Mouse (Mus musculus) embryonic facial prominence, embryonic 12.5 days (tissue): ENCODE results near the gene Rapgef1. TPM values are rescaled to one million over a fixed set of nuclear protein-coding genes. Genes with fewer than 3 reads are reported as not detected.

ENCODE experiments used
- ATAC-seq: fragments of 200-750 bp; cut with Nextera tagmentation; 2 replicates; pipeline ENCODE4 v1.8.0; 2017; ENCODE audit not compliant: insufficient number of reproducible peaks, insufficient read depth, low FRiP score, low TSS enrichment
- H3K27ac ChIP-seq: fragments of 300-500 bp; sonication (generic); 2 replicates; pipeline ENCODE4 v1.5.1; 2016; ENCODE audit warnings: mild to moderate bottlenecking
- H3K27me3 ChIP-seq: fragments of 300-500 bp; sonication (generic); 2 replicates; pipeline ENCODE4 v1.6.1; 2016; ENCODE audit warnings: mild to moderate bottlenecking, moderate library complexity
- H3K36me3 ChIP-seq: fragments of 300-500 bp; sonication (generic); 2 replicates; pipeline ENCODE4 v1.6.1; 2016; ENCODE audit warnings: mild to moderate bottlenecking
- H3K4me1 ChIP-seq: fragments of 300-500 bp; sonication (generic); 2 replicates; pipeline ENCODE4 v1.6.1; 2016
- H3K4me2 ChIP-seq: fragments of 300-500 bp; sonication (generic); replicated peaks from 2 replicates; pipeline ENCODE4 v1.6.1; 2016; ENCODE audit warnings: mild to moderate bottlenecking, moderate library complexity
- H3K4me3 ChIP-seq: fragments of 300-500 bp; sonication (generic); 2 replicates; pipeline ENCODE4 v1.5.1; 2016; ENCODE audit warnings: mild to moderate bottlenecking
- H3K9ac ChIP-seq: fragments of 300-500 bp; sonication (generic); 2 replicates; pipeline ENCODE4 v1.6.1; 2016; ENCODE audit warnings: mild to moderate bottlenecking, moderate library complexity
- H3K9me3 ChIP-seq: fragments of 300-500 bp; sonication (generic); 2 replicates; pipeline ENCODE4 v1.6.1; 2016; ENCODE audit warnings: mild to moderate bottlenecking, moderate library complexity
- WGBS: fragments of 180-500 bp; shearing (Covaris S2); methylation state at CpG from one replicate; pipeline ENCODE4 v1.1.7; 2016; 5-methylcytosine and 5-hydroxymethylcytosine counted together
- polyA plus RNA-seq: library from polyadenylated mRNA; unstranded; fragments of >200 nt; fragmentation: Nextera tagmentation; extraction: Ambion mirVana; gene quantifications from 2 replicates; pipeline ENCODE4 v1.2.1, GENCODE M21; 2016

Gene Rapgef1
- polyA plus RNA-seq, 1 experiment from 2014 or later: 20.3 TPM

DNA sequence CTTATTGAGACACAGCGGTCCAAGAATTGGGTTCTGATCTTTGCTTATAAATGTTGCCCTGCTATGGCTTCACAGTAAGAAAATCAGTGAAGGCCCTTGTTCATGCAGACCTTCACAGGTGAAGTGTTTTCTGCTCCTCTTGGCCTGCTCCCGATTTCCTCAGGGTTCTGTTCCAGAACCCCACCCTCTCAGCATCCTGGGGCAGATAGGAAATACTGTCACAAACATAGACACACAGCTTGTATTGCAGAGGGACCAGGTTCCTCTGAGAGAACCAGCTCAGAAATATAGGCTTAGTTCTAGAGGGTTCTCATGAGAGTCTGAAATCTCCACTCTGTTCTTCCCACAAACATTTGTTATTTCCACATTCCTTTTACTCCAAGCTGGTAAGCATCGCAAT, 14.3 kb downstream of the Rapgef1 start:
- WGBS: 89% methylated on average over 3 of the region's 3 CpGs
- no peak overlapping the region for H3K9ac ChIP-seq
- H3K4me1 ChIP-seq: peaks cover 37% of the 10 kb centered on the region
- H3K27ac ChIP-seq: 0 out of 2 replicates have a peak overlapping the region, but pooled peaks have one; percentile 38
- no peaks in the 10 kb centered on the region for H3K27me3 ChIP-seq
- H3K4me2 ChIP-seq: no peak overlapping the region
- H3K4me3 ChIP-seq: no peak overlapping the region
- no peaks in the 10 kb centered on the region for H3K9me3 ChIP-seq
- H3K36me3 ChIP-seq: 0 out of 2 replicates have a peak, but pooled peaks cover 3% of the 10 kb centered on the region
- no peak for ATAC-seq

DNA sequence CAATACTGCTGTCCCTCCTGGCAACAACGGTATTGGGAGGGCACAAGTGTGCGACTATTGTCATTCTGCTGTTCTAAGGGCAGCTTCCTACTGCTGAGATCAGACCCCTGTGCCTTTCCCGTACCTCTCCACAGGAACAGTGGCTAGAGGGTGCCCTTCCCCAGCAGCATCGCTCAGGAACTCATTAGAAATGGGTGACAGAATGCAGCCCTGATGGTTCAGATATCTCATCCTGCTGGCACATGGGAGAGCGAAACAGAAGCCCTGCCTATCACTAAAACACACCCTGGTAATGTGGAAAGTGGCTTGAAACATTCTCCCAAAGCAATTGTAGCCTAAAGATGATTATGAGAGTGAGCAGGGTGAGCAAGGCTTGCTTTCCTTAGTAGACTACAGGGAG, 15.0 kb downstream of the Rapgef1 start:
- Histone ChIP-seq H3K27me3 (no peaks in the 10 kb centered on the region), H3K4me2 (no peak overlapping the region), H3K4me1 (peaks cover 30% of the 10 kb centered on the region), H3K9me3 (no peaks in the 10 kb centered on the region), H3K36me3 (0 out of 2 replicates have a peak, but pooled peaks cover 3% of the 10 kb centered on the region), H3K4me3 (no peak overlapping the region), H3K27ac (no peak overlapping the region), H3K9ac (no peak overlapping the region)
- no peak for ATAC-seq
- WGBS: 84% methylated on average over 5 of the region's 5 CpGs

DNA sequence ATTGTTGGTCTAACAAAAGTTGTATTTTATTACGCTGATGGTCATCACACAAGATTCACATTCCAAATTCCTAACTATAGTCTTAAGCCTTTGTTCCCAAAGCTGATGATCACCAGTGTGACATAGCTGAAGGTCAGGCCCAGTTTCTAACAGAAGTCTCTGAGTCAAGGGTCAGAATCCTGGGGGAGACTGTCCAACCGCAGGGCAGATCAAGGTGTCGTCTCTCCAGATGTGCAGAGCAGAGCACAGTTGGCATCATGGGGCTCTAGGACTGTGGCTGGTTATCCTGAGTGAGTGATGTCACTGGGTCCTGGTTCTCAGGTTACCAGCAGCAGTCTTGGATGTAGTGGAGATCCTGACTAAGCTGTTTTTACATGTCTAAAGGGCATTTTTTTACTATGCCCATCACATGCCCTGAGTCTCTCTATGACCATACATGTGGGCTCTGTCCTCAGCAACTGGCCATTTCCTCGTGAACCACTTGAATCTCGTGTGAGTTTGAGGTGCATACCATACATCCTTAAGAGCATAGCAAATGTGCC, 16.5 kb downstream of the Rapgef1 start:
- no peak overlapping the region for H3K4me3 ChIP-seq
- no peak overlapping the region for H3K9ac ChIP-seq
- H3K36me3 ChIP-seq: no peaks in the 10 kb centered on the region
- no peaks in the 10 kb centered on the region for H3K9me3 ChIP-seq
- no peak overlapping the region for H3K27ac ChIP-seq
- H3K4me1 ChIP-seq: peaks cover 30% of the 10 kb centered on the region
- no peaks in the 10 kb centered on the region for H3K27me3 ChIP-seq
- no peak overlapping the region for H3K4me2 ChIP-seq
- 80% methylated on average over 5 of the region's 5 CpGs for WGBS
- ATAC-seq: no peak

DNA sequence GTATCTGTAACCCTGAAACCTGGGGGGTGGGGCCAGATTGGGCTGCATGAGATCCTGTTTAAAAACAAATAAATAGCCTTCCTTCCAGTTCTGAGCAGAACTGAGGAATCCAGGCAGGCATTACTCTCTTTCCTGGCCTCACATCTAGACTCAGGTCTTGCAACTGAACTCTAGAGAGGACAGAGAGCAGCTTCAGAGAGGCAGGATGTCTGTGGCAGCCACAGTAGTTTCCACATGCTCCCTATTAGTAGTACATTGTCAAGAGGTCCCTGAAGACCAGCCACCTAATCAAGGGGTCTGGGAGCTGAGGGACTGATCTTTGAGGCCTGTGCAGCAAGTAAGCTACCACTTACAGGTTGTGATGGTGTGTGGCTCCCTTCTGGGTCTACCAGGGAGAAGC, 18.0 kb downstream of the Rapgef1 start:
- no peaks in the 10 kb centered on the region for H3K27me3 ChIP-seq
- H3K4me1 ChIP-seq: peaks cover 28% of the 10 kb centered on the region
- no peak overlapping the region for H3K4me2 ChIP-seq
- no peaks in the 10 kb centered on the region for H3K36me3 ChIP-seq
- no peaks in the 10 kb centered on the region for H3K9me3 ChIP-seq
- no peak for ATAC-seq
- H3K9ac ChIP-seq: no peak overlapping the region
- no peak overlapping the region for H3K4me3 ChIP-seq
- H3K27ac ChIP-seq: no peak overlapping the region

DNA sequence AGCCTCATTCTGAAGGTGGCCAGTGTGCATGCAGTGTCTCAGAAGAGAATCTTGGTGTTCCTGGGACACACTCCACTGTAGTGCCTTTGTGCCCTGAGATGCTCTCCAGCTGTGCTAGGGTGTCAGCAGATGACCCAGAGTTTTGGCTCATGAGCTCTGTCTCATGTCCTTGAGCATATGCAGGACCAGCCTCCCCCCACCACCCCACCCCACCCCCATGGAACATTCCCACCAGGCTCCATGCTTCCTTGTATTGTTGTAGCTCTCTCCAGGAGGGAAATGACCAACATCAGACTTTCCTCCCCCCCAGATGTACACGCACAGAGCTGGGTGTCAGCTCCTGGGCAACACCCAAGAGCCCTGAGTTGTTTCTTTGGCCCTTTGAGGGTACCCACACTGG, 19.9 kb downstream of the Rapgef1 start:
- H3K36me3 ChIP-seq: no peaks in the 10 kb centered on the region
- no peak for ATAC-seq
- WGBS: 75% methylated on average over 1 of the region's 1 CpGs
- no peaks in the 10 kb centered on the region for H3K27me3 ChIP-seq
- no peaks in the 10 kb centered on the region for H3K9me3 ChIP-seq
- no peak overlapping the region for H3K4me3 ChIP-seq
- H3K4me2 ChIP-seq: no peak overlapping the region
- peaks cover 17% of the 10 kb centered on the region for H3K4me1 ChIP-seq
- no peak overlapping the region for H3K27ac ChIP-seq
- no peak overlapping the region for H3K9ac ChIP-seq

DNA sequence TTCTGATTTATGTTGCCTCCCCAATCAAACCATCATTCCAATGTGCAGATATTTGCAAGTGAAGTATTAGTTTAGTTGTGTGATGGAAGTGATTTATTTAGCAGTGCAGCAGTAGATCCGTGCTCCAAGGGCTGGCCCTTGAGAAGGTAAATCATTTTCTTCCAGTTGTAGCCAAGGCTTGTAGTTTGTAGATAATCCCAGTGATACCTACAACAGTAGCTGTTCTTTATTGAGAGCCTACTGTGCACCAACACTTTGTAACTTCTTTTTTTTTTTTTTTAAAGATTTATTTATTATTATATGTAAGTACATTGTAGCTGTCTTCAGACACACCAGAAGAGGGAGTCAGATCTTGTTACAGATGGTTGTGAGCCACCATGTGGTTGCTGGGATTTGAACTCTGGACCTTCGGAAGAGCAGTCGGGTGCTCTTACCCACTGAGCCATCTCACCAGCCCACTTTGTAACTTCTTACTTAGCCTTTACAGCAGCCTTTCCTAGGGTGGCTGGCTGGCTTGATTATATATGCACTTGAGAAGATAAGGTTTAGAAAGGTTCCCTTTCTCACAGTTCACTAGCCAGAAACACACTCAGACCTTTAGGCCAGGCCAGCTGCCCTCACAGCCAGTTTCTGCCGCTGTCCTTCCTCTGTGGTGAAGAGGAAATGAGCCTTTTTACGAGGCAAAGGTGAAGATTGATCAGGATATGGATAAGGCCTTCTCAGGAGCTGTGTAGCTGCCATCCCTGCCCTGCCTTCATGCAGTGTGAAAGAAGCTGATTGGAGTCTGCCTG, 20.6 kb downstream of the Rapgef1 start:
- H3K27ac ChIP-seq: no peak overlapping the region
- peaks cover 3% of the 10 kb centered on the region; the same call in 1 of the 2 replicates for H3K36me3 ChIP-seq
- H3K4me2 ChIP-seq: no peak overlapping the region
- no peak overlapping the region for H3K9ac ChIP-seq
- H3K27me3 ChIP-seq: no peaks in the 10 kb centered on the region
- ATAC-seq: no peak
- peaks cover 17% of the 10 kb centered on the region for H3K4me1 ChIP-seq
- H3K9me3 ChIP-seq: no peaks in the 10 kb centered on the region
- whole genome bisulfite sequencing: 81% methylated on average over 5 of the region's 5 CpGs
- H3K4me3 ChIP-seq: no peak overlapping the region

DNA sequence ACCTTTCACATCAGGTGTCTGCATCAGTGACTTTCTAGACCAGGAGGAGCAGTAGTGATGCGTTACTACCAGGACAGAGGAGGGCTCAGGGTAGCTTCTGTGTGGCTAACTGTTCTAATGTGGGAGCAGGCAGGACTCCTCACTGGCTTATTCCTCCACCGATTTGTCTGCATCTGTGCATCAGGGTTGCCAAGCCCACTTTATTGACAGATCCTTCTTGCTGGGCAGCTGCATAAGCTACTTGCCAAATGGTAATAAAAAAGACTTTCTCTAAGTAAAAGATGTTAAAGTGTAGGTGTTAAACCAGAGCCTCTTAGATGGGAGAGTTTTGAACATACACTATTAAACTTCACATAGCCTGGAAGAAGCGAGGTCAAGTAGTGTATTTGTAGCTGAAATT, 22.2 kb downstream of the Rapgef1 start:
- 82% methylated on average over 3 of the region's 3 CpGs for WGBS
- peaks cover 15% of the 10 kb centered on the region for H3K4me1 ChIP-seq
- no peak for ATAC-seq
- no peak overlapping the region for H3K9ac ChIP-seq
- H3K27ac ChIP-seq: no peak overlapping the region
- no peak overlapping the region for H3K4me3 ChIP-seq
- no peak overlapping the region for H3K4me2 ChIP-seq
- no peaks in the 10 kb centered on the region for H3K9me3 ChIP-seq
- peaks cover 3% of the 10 kb centered on the region; the same call in 1 of the 2 replicates for H3K36me3 ChIP-seq
- H3K27me3 ChIP-seq: no peaks in the 10 kb centered on the region

DNA sequence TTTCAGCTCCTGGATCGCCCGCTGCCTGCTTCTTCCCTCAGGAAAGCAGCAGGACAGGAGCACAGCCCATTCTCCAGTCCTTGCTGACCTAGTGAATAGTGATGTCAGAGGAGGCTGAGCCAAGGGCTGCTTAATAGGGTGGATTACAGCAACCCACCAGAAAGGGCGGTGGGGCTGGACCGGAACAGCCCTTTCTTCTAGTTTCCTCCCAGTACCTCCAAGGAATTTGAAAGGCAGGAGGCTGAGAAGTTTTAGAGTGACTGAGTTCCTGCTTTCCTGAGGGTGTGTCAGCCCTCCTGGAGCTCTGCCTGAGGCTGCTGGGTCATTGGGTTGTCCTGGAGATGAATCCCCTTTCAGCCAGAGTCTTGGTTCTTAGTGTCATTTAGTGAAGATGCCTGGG, 23.9 kb downstream of the Rapgef1 start:
- H3K4me2 ChIP-seq: no peak overlapping the region
- H3K36me3 ChIP-seq: peaks cover 3% of the 10 kb centered on the region; the same call in 1 of the 2 replicates
- no peak for ATAC-seq

DNA sequence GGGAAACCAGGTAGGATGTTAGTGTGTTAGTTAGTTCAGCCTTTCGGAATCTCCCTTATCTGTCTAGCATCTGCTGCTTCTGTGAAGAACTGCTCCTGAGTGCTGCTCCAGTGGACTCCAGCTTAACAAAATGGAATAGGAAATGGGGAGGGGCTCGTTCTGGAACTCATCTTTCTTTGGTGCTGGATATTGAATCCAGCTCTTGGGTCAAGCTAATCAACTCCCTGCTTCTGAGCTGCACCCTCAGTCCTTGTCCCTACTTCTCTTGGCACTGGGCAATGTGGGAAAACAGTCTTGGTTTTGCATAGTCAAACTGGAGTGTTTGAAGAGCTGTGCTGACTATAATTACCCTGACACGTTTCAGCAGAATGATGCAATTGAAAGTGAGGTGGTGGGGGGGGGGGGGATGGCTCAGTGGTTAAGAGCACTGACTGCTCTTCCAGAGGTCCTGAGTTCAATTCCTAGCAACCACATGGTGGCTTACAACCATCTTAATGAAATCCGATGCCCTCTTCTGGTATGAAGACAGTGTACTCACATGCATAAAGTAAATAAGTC, 25.6 kb downstream of the Rapgef1 start:
- H3K4me3 ChIP-seq: no peak overlapping the region
- no peak overlapping the region for H3K4me2 ChIP-seq
- H3K9ac ChIP-seq: no peak overlapping the region
- H3K4me1 ChIP-seq: 0 out of 2 replicates have a peak, but pooled peaks cover 10% of the 10 kb centered on the region
- no peaks in the 10 kb centered on the region for H3K9me3 ChIP-seq
- no peaks in the 10 kb centered on the region for H3K27me3 ChIP-seq
- ATAC-seq: no peak
- H3K27ac ChIP-seq: no peak overlapping the region
- 78% methylated on average over 4 of the region's 4 CpGs for WGBS
- peaks cover 3% of the 10 kb centered on the region; the same call in 1 of the 2 replicates for H3K36me3 ChIP-seq

More for the DNA sequence above, 23.9 kb downstream of the Rapgef1 start:
- H3K9ac ChIP-seq: no peak overlapping the region
- no peak overlapping the region for H3K27ac ChIP-seq
- WGBS: 74% methylated on average over 4 of the region's 4 CpGs
- no peaks in the 10 kb centered on the region for H3K27me3 ChIP-seq
- 0 out of 2 replicates have a peak, but pooled peaks cover 7% of the 10 kb centered on the region for H3K4me1 ChIP-seq
- no peak overlapping the region for H3K4me3 ChIP-seq
- no peaks in the 10 kb centered on the region for H3K9me3 ChIP-seq

DNA sequence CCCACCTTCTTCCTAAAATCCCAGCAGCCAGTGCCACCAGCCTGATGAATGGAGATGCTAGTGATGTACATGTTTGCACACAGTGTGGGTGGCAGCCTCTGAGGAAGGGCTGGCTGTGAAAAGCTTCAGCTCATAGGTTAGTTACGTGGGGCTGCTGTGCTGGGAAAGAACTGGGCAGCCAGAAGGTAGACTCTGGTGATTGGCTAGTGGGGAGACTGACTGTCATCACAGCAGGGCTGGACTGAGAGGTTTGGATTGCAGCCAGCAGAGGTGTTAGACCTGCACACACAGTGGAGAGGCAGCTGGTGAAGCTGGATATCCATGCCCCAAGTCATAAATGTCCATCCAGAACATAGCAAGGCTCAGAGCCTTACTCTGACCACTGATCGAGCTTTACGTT, 27.1 kb downstream of the Rapgef1 start:
- 82% methylated on average over 3 of the region's 3 CpGs for WGBS
- Histone ChIP-seq H3K4me1 (0 out of 2 replicates have a peak, but pooled peaks cover 10% of the 10 kb centered on the region), H3K27me3 (no peaks in the 10 kb centered on the region), H3K9ac (no peak overlapping the region), H3K27ac (no peak overlapping the region), H3K9me3 (no peaks in the 10 kb centered on the region), H3K4me2 (no peak overlapping the region), H3K36me3 (peaks cover 3% of the 10 kb centered on the region; the same call in 1 of the 2 replicates), H3K4me3 (no peak overlapping the region)
- ATAC-seq: no peak

DNA sequence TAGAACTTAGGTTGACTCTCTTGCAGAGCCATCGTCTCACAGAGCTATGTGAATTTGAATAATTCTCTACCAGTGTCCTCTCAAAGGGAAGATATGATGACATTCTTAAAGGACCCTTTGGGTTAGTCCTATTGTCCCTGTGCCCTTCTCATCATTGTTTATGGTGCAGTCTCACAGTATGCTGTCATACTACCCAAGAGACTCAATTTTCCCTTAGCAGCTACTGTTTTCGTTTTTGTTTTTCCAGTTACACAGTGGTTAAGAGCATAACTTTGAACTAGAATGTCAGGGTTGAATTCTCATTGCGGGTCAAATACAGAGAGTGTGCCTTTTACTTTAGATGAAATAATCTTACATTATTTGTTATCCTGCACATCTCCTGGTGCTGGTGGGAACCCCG, 27.6 kb downstream of the Rapgef1 start:
- Histone ChIP-seq H3K4me1 (0 out of 2 replicates have a peak, but pooled peaks cover 10% of the 10 kb centered on the region), H3K9me3 (no peaks in the 10 kb centered on the region), H3K9ac (no peak overlapping the region), H3K36me3 (peaks cover 3% of the 10 kb centered on the region; the same call in 1 of the 2 replicates), H3K27me3 (no peaks in the 10 kb centered on the region), H3K27ac (no peak overlapping the region), H3K4me2 (no peak overlapping the region), H3K4me3 (no peak overlapping the region)
- no peak for ATAC-seq
- 86% methylated on average over 4 of the region's 4 CpGs for WGBS

DNA sequence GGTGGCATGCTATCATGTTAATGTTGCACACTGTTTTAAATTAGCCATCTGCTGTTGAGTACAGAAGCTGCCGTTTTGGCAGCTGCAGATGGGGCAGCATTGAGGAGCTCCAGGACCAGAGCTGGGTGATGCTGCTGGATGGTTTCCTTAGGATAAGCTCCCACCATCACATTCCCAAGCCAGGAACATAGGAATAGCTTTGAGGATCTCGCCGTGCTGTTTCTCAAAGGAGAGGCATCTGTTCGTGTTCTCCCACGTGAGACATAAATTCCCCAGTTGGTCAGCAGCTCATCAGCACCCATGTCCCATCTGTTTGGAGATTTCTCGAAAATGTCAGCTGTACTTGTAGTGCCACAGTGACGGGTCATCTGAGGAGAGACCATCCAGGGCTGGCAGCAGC, 28.3 kb downstream of the Rapgef1 start:
- Histone ChIP-seq H3K4me1 (0 out of 2 replicates have a peak, but pooled peaks cover 13% of the 10 kb centered on the region), H3K9ac (no peak overlapping the region), H3K9me3 (no peaks in the 10 kb centered on the region), H3K4me3 (no peak overlapping the region), H3K27ac (no peak overlapping the region), H3K36me3 (peaks cover 3% of the 10 kb centered on the region; the same call in 1 of the 2 replicates), H3K4me2 (no peak overlapping the region), H3K27me3 (no peaks in the 10 kb centered on the region)
- no peak for ATAC-seq
- WGBS: 77% methylated on average over 7 of the region's 7 CpGs
